In the genomic region with DNA sequence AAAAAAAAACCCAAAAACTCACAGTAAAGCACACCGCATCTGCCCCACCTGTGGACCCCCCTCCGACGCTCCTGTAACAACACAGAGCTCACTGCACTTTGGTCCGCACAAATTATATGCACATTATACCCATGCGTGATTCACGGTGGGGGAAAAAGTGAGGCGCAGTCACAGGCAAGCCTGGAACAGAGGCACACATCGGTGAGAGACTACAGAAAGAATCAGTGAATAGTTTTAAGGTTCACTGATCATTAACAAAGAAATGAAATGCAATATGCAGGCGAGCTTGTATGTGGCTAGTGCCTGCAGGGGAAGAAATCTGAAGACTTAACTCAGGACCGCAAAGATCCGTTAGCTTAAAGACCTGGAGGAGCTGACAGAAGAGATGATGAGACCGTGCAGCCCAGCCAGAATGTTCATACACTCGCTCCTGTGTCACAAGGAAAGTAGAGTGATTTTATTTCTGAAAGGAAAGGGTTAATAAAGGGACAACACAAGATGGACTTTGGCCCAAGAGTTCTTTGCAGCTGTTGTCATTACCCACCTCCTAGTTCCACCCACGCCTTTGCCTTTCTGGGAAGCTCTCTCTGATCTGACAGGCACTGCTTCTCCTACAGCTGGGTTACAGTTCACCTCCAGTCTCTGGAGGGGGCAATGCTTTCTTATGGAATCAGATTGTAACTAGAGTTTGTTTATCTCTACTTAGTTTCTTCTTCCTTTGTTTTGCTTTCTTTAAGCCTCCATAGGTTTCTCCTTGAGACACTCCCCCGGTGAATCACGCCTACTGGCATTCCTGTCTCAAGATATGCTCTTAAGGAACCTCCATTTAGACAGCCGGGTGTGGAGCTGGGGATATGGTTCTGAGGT, we compare ENCODE assay signal across 12 mouse cellular contexts. TPM values are rescaled to one million over a fixed set of nuclear protein-coding genes. Genes with fewer than 3 reads are reported as not detected.
DNase-seq lines count a peak whose midpoint lies in the region; ATAC-seq lines count a peak whose summit lies in the region.
"Had no signal": no experiment of that assay in that cellular context is flagged by ENCODE, and none has a peak within 500 bp of the region (broad histone marks: within the 10 kb centered on the region; RNA-seq: fewer than 3 reads in every experiment).

No protein-coding gene starts in this region.

- WGBS in forebrain, embryonic 12.5 days: 39% methylated on average over 17 of the region's 17 CpGs
- 34% methylated on average over 17 of the region's 17 CpGs for WGBS in forebrain, embryonic 15.5 days
- 62% methylated on average over 17 of the region's 17 CpGs for WGBS in midbrain, embryonic 10.5 days
- WGBS in midbrain, embryonic 13.5 days: 47% methylated on average over 17 of the region's 17 CpGs
- 29% methylated on average over 17 of the region's 17 CpGs for WGBS in kidney, embryonic 16.5 days

- H3K36me3 ChIP-seq in forebrain, embryonic 12.5 days (replicated peaks): no peaks in the 10 kb centered on the region
- H3K36me3 ChIP-seq in forebrain, embryonic 15.5 days: no peaks in the 10 kb centered on the region
- H3K36me3 ChIP-seq in midbrain, embryonic 10.5 days: no peaks in the 10 kb centered on the region
- no peaks in the 10 kb centered on the region for H3K36me3 ChIP-seq in midbrain, embryonic 13.5 days
- H3K36me3 ChIP-seq in kidney, embryonic 16.5 days (ENCODE audit: insufficient read depth, low read length): no peaks in the 10 kb centered on the region
- H3K36me3 ChIP-seq: limb, embryonic 13.5 days had no signal

- H3K4me3 ChIP-seq in forebrain, embryonic 12.5 days (replicated peaks): no peak overlapping the region
- no peak overlapping the region for H3K4me3 ChIP-seq in forebrain, embryonic 15.5 days
- H3K4me3 ChIP-seq in midbrain, embryonic 10.5 days: no peak overlapping the region
- H3K4me3 ChIP-seq in midbrain, embryonic 13.5 days (replicated peaks): no peak overlapping the region
- no peak overlapping the region for H3K4me3 ChIP-seq in kidney, embryonic 16.5 days (ENCODE audit: low read length)
- H3K4me3 ChIP-seq: limb, embryonic 13.5 days had no signal

- peak overlapping the region; percentile 12; the same call in 1 of the 2 replicates for H3K9ac ChIP-seq in forebrain, embryonic 12.5 days
- H3K9ac ChIP-seq in forebrain, embryonic 15.5 days (replicated peaks): no peak overlapping the region
- H3K9ac ChIP-seq in midbrain, embryonic 13.5 days (replicated peaks): no peak overlapping the region
- H3K9ac ChIP-seq in kidney, embryonic 16.5 days (replicated peaks; ENCODE audit: low read length): peak overlapping the region; percentile 5; the same call in 1 of the 2 replicates
- H3K9ac ChIP-seq: hindbrain, embryonic 14.5 days; limb, embryonic 13.5 days had no signal

- ATAC-seq in forebrain, embryonic 12.5 days (ENCODE audit: low FRiP score): no peak
- ATAC-seq in forebrain, embryonic 15.5 days (replicated peaks): no peak
- no peak for ATAC-seq in midbrain, embryonic 13.5 days
- ATAC-seq in kidney, embryonic 16.5 days (ENCODE audit: low FRiP score, low TSS enrichment): peak; percentile 91

- DNase-seq in midbrain, embryonic 10.5 days (ENCODE audit: low spot score): no peak
- peak; percentile 50 for DNase-seq in testis, postnatal 10 days (ENCODE audit: low spot score)
- DNase-seq in layer of hippocampus, adult 9-11 months: no peak
- no peak for DNase-seq in layer of hippocampus, adult 11-12 months (ENCODE audit: low spot score)
- DNase-seq: cerebellum, adult 9-11 months; right cerebral cortex, postnatal 4 days had no signal

- no peaks in the 10 kb centered on the region for H3K27me3 ChIP-seq in forebrain, embryonic 12.5 days
- H3K27me3 ChIP-seq in forebrain, embryonic 15.5 days: no peaks in the 10 kb centered on the region
- no peaks in the 10 kb centered on the region for H3K27me3 ChIP-seq in midbrain, embryonic 10.5 days (ENCODE audit: low read depth, poor library complexity, severe bottlenecking)
- no peaks in the 10 kb centered on the region for H3K27me3 ChIP-seq in midbrain, embryonic 13.5 days
- H3K27me3 ChIP-seq in kidney, embryonic 16.5 days (ENCODE audit: insufficient read depth, low read length): no peaks in the 10 kb centered on the region
- H3K27me3 ChIP-seq: limb, embryonic 13.5 days had no signal

- H3K27ac ChIP-seq in forebrain, embryonic 12.5 days: no peak overlapping the region
- H3K27ac ChIP-seq in forebrain, embryonic 15.5 days (replicated peaks): no peak overlapping the region
- peak overlapping the region; percentile 49; the same call in 1 of the 2 replicates for H3K27ac ChIP-seq in midbrain, embryonic 10.5 days (replicated peaks)
- H3K27ac ChIP-seq in midbrain, embryonic 13.5 days: no peak overlapping the region
- H3K27ac ChIP-seq in kidney, embryonic 16.5 days (ENCODE audit: low read length): peak overlapping the region; percentile 71
- H3K27ac ChIP-seq: hindbrain, embryonic 14.5 days; limb, embryonic 13.5 days had no signal

- H3K4me1 ChIP-seq in forebrain, embryonic 12.5 days: peaks cover 6% of the 10 kb centered on the region
- H3K4me1 ChIP-seq in forebrain, embryonic 15.5 days: peaks cover 6% of the 10 kb centered on the region; the same call in 1 of the 2 replicates
- H3K4me1 ChIP-seq in midbrain, embryonic 10.5 days: peaks cover 16% of the 10 kb centered on the region
- 0 out of 2 replicates have a peak, but pooled peaks cover 5% of the 10 kb centered on the region for H3K4me1 ChIP-seq in midbrain, embryonic 13.5 days (replicated peaks)
- H3K4me1 ChIP-seq in kidney, embryonic 16.5 days (ENCODE audit: insufficient read depth, low read length): peaks cover 21% of the 10 kb centered on the region
- H3K4me1 ChIP-seq: limb, embryonic 13.5 days had no signal

- 0 out of 2 replicates have a peak overlapping the region, but pooled peaks have one; percentile 3 for H3K4me2 ChIP-seq in forebrain, embryonic 12.5 days
- H3K4me2 ChIP-seq in forebrain, embryonic 15.5 days (replicated peaks): no peak overlapping the region
- no peak overlapping the region for H3K4me2 ChIP-seq in midbrain, embryonic 13.5 days (replicated peaks)
- H3K4me2 ChIP-seq in kidney, embryonic 16.5 days (replicated peaks; ENCODE audit: low read depth, low read length): peak overlapping the region; percentile 22
- H3K4me2 ChIP-seq: hindbrain, embryonic 14.5 days; limb, embryonic 13.5 days had no signal

- H3K9me3 ChIP-seq in forebrain, embryonic 12.5 days: no peaks in the 10 kb centered on the region
- H3K9me3 ChIP-seq in forebrain, embryonic 15.5 days: no peaks in the 10 kb centered on the region
- no peaks in the 10 kb centered on the region for H3K9me3 ChIP-seq in midbrain, embryonic 10.5 days (replicated peaks)
- H3K9me3 ChIP-seq in midbrain, embryonic 13.5 days: no peaks in the 10 kb centered on the region
- H3K9me3 ChIP-seq in kidney, embryonic 16.5 days (ENCODE audit: low read length): peaks cover 3% of the 10 kb centered on the region; the same call in 1 of the 2 replicates

RNA-seq across cellular contexts. Expression of gene Cpd, which starts 7.9 kb away (rescaled TPM):
- 11.7 and 13.2 TPM in 2 replicates for polyA plus RNA-seq in forebrain, embryonic 12.5 days (2016; fragmentation: Nextera tagmentation; extraction: Ambion mirVana)
- 5.4 and 7.0 TPM in 2 replicates for polyA plus RNA-seq in forebrain, embryonic 15.5 days (2015; fragmentation: Nextera tagmentation; extraction: Ambion mirVana)
- polyA plus RNA-seq in midbrain, embryonic 10.5 days (2016; fragmentation: Nextera tagmentation; extraction: Ambion mirVana): 7.6 and 9.2 TPM in 2 replicates
- polyA plus RNA-seq in midbrain, embryonic 13.5 days (2015; fragmentation: Nextera tagmentation; extraction: Ambion mirVana): 5.8 and 6.5 TPM in 2 replicates
- 12.3 and 13.9 TPM in 2 replicates for polyA plus RNA-seq in kidney, embryonic 16.5 days (2015; fragmentation: Nextera tagmentation; extraction: Ambion mirVana)

RNA-seq across cellular contexts. Expression of gene Tmigd1, which starts 47.3 kb away (rescaled TPM):
- not detected in 2 replicates for polyA plus RNA-seq in forebrain, embryonic 12.5 days (2016; fragmentation: Nextera tagmentation; extraction: Ambion mirVana)
- not detected in 2 replicates for polyA plus RNA-seq in forebrain, embryonic 15.5 days (2015; fragmentation: Nextera tagmentation; extraction: Ambion mirVana)
- polyA plus RNA-seq in midbrain, embryonic 10.5 days (2016; fragmentation: Nextera tagmentation; extraction: Ambion mirVana): 0.09 TPM in 1 of 2 replicates, not detected in the other
- not detected in 2 replicates for polyA plus RNA-seq in midbrain, embryonic 13.5 days (2015; fragmentation: Nextera tagmentation; extraction: Ambion mirVana)
- polyA plus RNA-seq in kidney, embryonic 16.5 days (2015; fragmentation: Nextera tagmentation; extraction: Ambion mirVana): 3.2 and 4.1 TPM in 2 replicates
- polyA plus RNA-seq: hindbrain, embryonic 14.5 days; limb, embryonic 13.5 days had no signal

Comparison
In these comparisons a context has a peak if more than half of its experiments do, and no peak if none do; other contexts are left out.
1. H3K27ac ChIP-seq: peak in midbrain, embryonic 10.5 days (single experiment) and kidney, embryonic 16.5 days (single experiment); none in forebrain, embryonic 12.5 days (single experiment), forebrain, embryonic 15.5 days (single experiment) and midbrain, embryonic 13.5 days (single experiment).
2. H3K4me2 ChIP-seq: peak in forebrain, embryonic 12.5 days (single experiment) and kidney, embryonic 16.5 days (single experiment); none in forebrain, embryonic 15.5 days (single experiment) and midbrain, embryonic 13.5 days (single experiment).
3. H3K9ac ChIP-seq: peak in forebrain, embryonic 12.5 days (single experiment) and kidney, embryonic 16.5 days (single experiment); none in forebrain, embryonic 15.5 days (single experiment) and midbrain, embryonic 13.5 days (single experiment).